Mouse (Mus musculus): ENCODE data around the gene Kdelc1.

- no peak for TF ChIP-seq CTCF (IDR thresholded peaks at IDR 0.05; ENCODE audit: borderline replicate concordance, control insufficient read depth, extremely low read depth, insufficient read depth, low read length, poor library complexity)
- no peak for TF ChIP-seq POLR2A (IDR thresholded peaks at IDR 0.05; ENCODE audit: control insufficient read depth, extremely low read depth, insufficient read depth, low read length, poor library complexity)
Measured at GRCm38 (mm10) chr1:44122256-44122655, 3.6 kb upstream of the Kdelc1 start.
